Mouse (Mus musculus) liver, postnatal 0 days (tissue): ENCODE results near the gene Sort1.

Experiments
- CTCF ChIP-seq: sonication (generic); IDR thresholded peaks from 2 replicates; pipeline ENCODE4 v1.5.1; 2016; ENCODE audit warnings: antibody characterized with exemption, low read depth
- EP300 ChIP-seq: IDR thresholded peaks from 2 replicates; pipeline ENCODE4 v1.6.1; 2016; ENCODE audit warnings: antibody characterized with exemption, low read depth, mild to moderate bottlenecking

- TF ChIP-seq CTCF (no peak), EP300 (no peak)
Measured at GRCm38 (mm10) chr3:108342185-108342584, 58.3 kb downstream of the Sort1 start.
